Mouse (Mus musculus) lung, postnatal 0 days (tissue): ENCODE results near the gene Prl7a2.

Experiments
- CTCF ChIP-seq: IDR thresholded peaks from 2 replicates; pipeline ENCODE4 v1.5.1; 2016; ENCODE audit warnings: antibody characterized with exemption, mild to moderate bottlenecking
- EP300 ChIP-seq: IDR thresholded peaks from 2 replicates; pipeline ENCODE4 v1.6.1; 2016; ENCODE audit warnings: antibody characterized with exemption, mild to moderate bottlenecking, control low read depth

DNA sequence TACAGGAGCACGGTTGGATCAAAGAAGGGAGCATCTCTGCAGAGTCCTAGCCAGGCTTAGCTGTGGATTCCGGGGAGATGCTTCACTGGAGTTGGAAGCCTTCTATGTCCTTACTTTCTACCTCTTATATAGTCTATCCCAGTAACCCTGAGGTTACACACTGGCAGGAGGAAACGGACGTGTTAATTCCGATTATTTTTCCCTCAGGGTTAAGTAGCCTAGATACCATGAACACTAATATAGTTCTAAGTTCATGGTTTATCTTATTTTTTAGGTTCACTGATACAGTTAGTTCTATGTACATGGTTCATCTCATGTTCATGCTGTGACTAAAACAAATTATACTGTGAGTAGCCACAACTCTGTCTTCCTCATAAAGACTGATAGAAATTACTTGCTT is 48.8 kb upstream of the Prl7a2 start, which contains the start of gene Prl7d1:
- no peak for TF ChIP-seq EP300
- TF ChIP-seq CTCF = no peak
